In genomic region chr13:3694599-3695343, GRCm38 (mm10) we compare ENCODE assay signal across 7 mouse cellular contexts.
DNase-seq lines count a peak whose midpoint lies in the region; ATAC-seq and TF ChIP-seq lines count a peak whose summit lies in the region.

No protein-coding gene starts in this region.

- 11% methylated on average over 11 of the region's 11 CpGs for WGBS in heart, embryonic 14.5 days
- WGBS in limb, embryonic 13.5 days: 18% methylated on average over 11 of the region's 11 CpGs

- H3K9ac ChIP-seq in ES-E14 (ENCODE audit: insufficient read depth, low read depth, low read length, poor library complexity, severe bottlenecking): no peak overlapping the region
- peak overlapping the region; percentile 50; the same call in 1 of the 2 replicates for H3K9ac ChIP-seq in heart, embryonic 14.5 days (ENCODE audit: low read length)
- H3K9ac ChIP-seq in limb, embryonic 13.5 days: no peak overlapping the region

- DNase-seq in ES-E14 (ENCODE audit: low read depth, low spot score): peak; percentile 29
- peak; percentile 10 for DNase-seq in brain, adult 2 months (ENCODE audit: low read depth, low spot score)
- DNase-seq in retina, embryonic 14.5 days (ENCODE audit: low spot score): peak; percentile 69
- DNase-seq in left cerebral cortex, postnatal 10 days (ENCODE audit: extremely low spot score in 1 of 2, low spot score in 2 of 2): no peak

- H3K27me3 ChIP-seq in heart, embryonic 14.5 days (ENCODE audit: control insufficient read depth, insufficient read depth, low read length): no peaks in the 10 kb centered on the region
- H3K27me3 ChIP-seq in limb, embryonic 13.5 days: no peaks in the 10 kb centered on the region

- intact Hi-C loops in left cerebral cortex, postnatal 10 days (cut with DNase I): no loop called here

- H3K27ac ChIP-seq in ES-E14 (ENCODE audit: insufficient read depth, low read depth, low read length, poor library complexity, severe bottlenecking): no peak overlapping the region
- H3K27ac ChIP-seq in heart, embryonic 14.5 days (replicated peaks in 1 of 2; ENCODE audit: control insufficient read depth in 1 of 2, insufficient read depth in 1 of 2, low read depth in 2 of 2, low read length in 2 of 2): peak overlapping the region; percentile 87 to 90
- H3K27ac ChIP-seq in limb, embryonic 13.5 days: peak overlapping the region; percentile 48; the same call in 1 of the 2 replicates

- in situ Hi-C loops in ES-E14 (cut with MboI; ENCODE audit: low sequenced_read_pairs in 2 of 2, unreplicated experiment in 2 of 2): no loop called here

- peak; percentile 98 for ATAC-seq in heart, embryonic 14.5 days (ENCODE audit: insufficient number of reproducible peaks, insufficient read depth, low FRiP score, low read depth)
- peak; percentile 91 for ATAC-seq in limb, embryonic 13.5 days (ENCODE audit: low FRiP score, low read depth)
- ATAC-seq in monocyte, adult 5-6 weeks (replicated peaks; ENCODE audit: insufficient number of reproducible peaks, low FRiP score, low TSS enrichment, poor library complexity, severe bottlenecking): no peak

- peaks cover 0 to 4% of the 10 kb centered on the region in 2 experiments; a peak in 2 of 4 replicates for H3K4me1 ChIP-seq in ES-E14 (ENCODE audit: control insufficient read depth in 2 of 2, insufficient read depth in 2 of 2, low read length in 2 of 2, poor library complexity in 1 of 2)
- H3K4me1 ChIP-seq in heart, embryonic 14.5 days (ENCODE audit: control insufficient read depth in 2 of 2, insufficient read depth in 2 of 2, low read length in 2 of 2): peaks cover 9 to 13% of the 10 kb centered on the region in 2 experiments
- peaks cover 26% of the 10 kb centered on the region for H3K4me1 ChIP-seq in limb, embryonic 13.5 days

- H3K4me2 ChIP-seq in heart, embryonic 14.5 days (ENCODE audit: low read length): peak overlapping the region; percentile 42
- peak overlapping the region; percentile 21 for H3K4me2 ChIP-seq in limb, embryonic 13.5 days (replicated peaks)

- H3K36me3 ChIP-seq in ES-E14 (ENCODE audit: control insufficient read depth, insufficient read depth, low read length, poor library complexity, severe bottlenecking): no peaks in the 10 kb centered on the region
- no peaks in the 10 kb centered on the region for H3K36me3 ChIP-seq in heart, embryonic 14.5 days (ENCODE audit: control insufficient read depth, insufficient read depth, low read length)
- H3K36me3 ChIP-seq in limb, embryonic 13.5 days: no peaks in the 10 kb centered on the region

- H3K4me3 ChIP-seq in ES-E14 (ENCODE audit: insufficient read depth in 1 of 2, low read depth in 1 of 2, low read length in 2 of 2, poor library complexity in 1 of 2, severe bottlenecking in 1 of 2): no peak overlapping the region
- no peak overlapping the region; a peak in 1 of 4 replicates for H3K4me3 ChIP-seq in heart, embryonic 14.5 days (ENCODE audit: control insufficient read depth in 1 of 2, insufficient read depth in 1 of 2, low read depth in 1 of 2, low read length in 2 of 2)
- no peak overlapping the region for H3K4me3 ChIP-seq in limb, embryonic 13.5 days

- H3K9me3 ChIP-seq in ES-E14 (ENCODE audit: control insufficient read depth, insufficient read depth, low read depth, low read length): no peaks in the 10 kb centered on the region
- H3K9me3 ChIP-seq in heart, embryonic 14.5 days (ENCODE audit: control insufficient read depth, low read length): no peaks in the 10 kb centered on the region
- no peaks in the 10 kb centered on the region for H3K9me3 ChIP-seq in limb, embryonic 13.5 days

TF ChIP-seq in ES-E14, 5 proteins besides CTCF, POLR2A, EP300 and RAD21:
- no peak for TF ChIP-seq HCFC1 (IDR thresholded peaks at IDR 0.05; ENCODE audit: borderline replicate concordance, insufficient read depth, low read length)

Comparison
In these comparisons a context has a peak if more than half of its experiments do, and no peak if none do; other contexts are left out.
1. DNase-seq: peak in ES-E14 (single experiment), brain, adult 2 months (single experiment) and retina, embryonic 14.5 days (single experiment); none in left cerebral cortex, postnatal 10 days (0 of 2).